Mouse (Mus musculus) lung, embryonic 16.5 days (tissue): ENCODE data around the gene Notum. TPM values are rescaled to one million over a fixed set of nuclear protein-coding genes. Genes with fewer than 3 reads are reported as not detected.
"Not testable (repeated sequence)": the region's sequence is repeated elsewhere in the genome, so short reads cannot be mapped to it uniquely, and the experiment has no call there.

Source experiments
- ATAC-seq: fragments of 200-750 bp; cut with Nextera tagmentation; 2 replicates; pipeline ENCODE4 v1.8.0; 2017; ENCODE audit warnings: low read depth, mild to moderate bottlenecking, moderate library complexity
- H3K27ac ChIP-seq: fragments of 300-500 bp; sonication (generic); 2 replicates; pipeline ENCODE4 v1.5.1; 2014; ENCODE audit warnings: mild to moderate bottlenecking, control low read depth, low read length
- H3K27me3 ChIP-seq: fragments of 300-500 bp; sonication (generic); 2 replicates; pipeline ENCODE4 v1.6.1; 2014; ENCODE audit warnings: low read depth, low read length, mixed read lengths; ENCODE audit not compliant: control insufficient read depth, insufficient read depth
- H3K36me3 ChIP-seq: fragments of 300-500 bp; sonication (generic); 2 replicates; pipeline ENCODE4 v1.6.1; 2014; ENCODE audit warnings: low read length; ENCODE audit not compliant: control insufficient read depth, insufficient read depth
- H3K4me1 ChIP-seq: fragments of 300-500 bp; sonication (generic); replicated peaks from 2 replicates; pipeline ENCODE4 v1.6.1; 2014; ENCODE audit warnings: low read length, mixed read lengths; ENCODE audit not compliant: control insufficient read depth, insufficient read depth
- H3K4me2 ChIP-seq: fragments of 300-500 bp; sonication (generic); 2 replicates; pipeline ENCODE4 v1.6.1; 2014; ENCODE audit warnings: low read depth, low read length, control low read depth
- H3K4me3 ChIP-seq: fragments of 300-500 bp; sonication (generic); 2 replicates; pipeline ENCODE4 v1.5.1; 2014; ENCODE audit warnings: mild to moderate bottlenecking, low read length, control low read depth
- H3K9ac ChIP-seq: fragments of 300-500 bp; sonication (generic); 2 replicates; pipeline ENCODE4 v1.6.1; 2014; ENCODE audit warnings: low read length, control low read depth
- H3K9me3 ChIP-seq: fragments of 300-500 bp; sonication (generic); 2 replicates; pipeline ENCODE4 v1.6.1; 2016; ENCODE audit warnings: low read length; ENCODE audit not compliant: control insufficient read depth
- WGBS: fragments of 180-500 bp; shearing (Covaris S2); extraction: QIAGEN DNeasy Blood & Tissue Kit; methylation state at CpG from one replicate; pipeline ENCODE4 v1.1.7; 2014; 5-methylcytosine and 5-hydroxymethylcytosine counted together
- polyA plus RNA-seq: library from polyadenylated mRNA; unstranded; fragments of >200 nt; fragmentation: Nextera tagmentation; extraction: Ambion mirVana; gene quantifications from 2 replicates; pipeline ENCODE4 v1.2.1, GENCODE M21; 2015

The Notum gene
- polyA plus RNA-seq, 1 experiment from 2014 or later: 4.0 TPM

GRCm38 (mm10) chr11:120683536-120683935 is 22.6 kb upstream of the Notum start:
- Histone ChIP-seq H3K4me1 (peaks cover 21% of the 10 kb centered on the region), H3K9ac (no peak overlapping the region), H3K27ac (no peak overlapping the region), H3K4me3 (no peak overlapping the region), H3K9me3 (no peaks in the 10 kb centered on the region), H3K4me2 (no peak overlapping the region), H3K27me3 (no peaks in the 10 kb centered on the region), H3K36me3 (peaks cover 16% of the 10 kb centered on the region)
- ATAC-seq: no peak
- WGBS: 92% methylated on average over 3 of the region's 3 CpGs

GRCm38 (mm10) chr11:120682683-120683082 is 21.7 kb upstream of the Notum start:
- H3K9me3 ChIP-seq: no peaks in the 10 kb centered on the region
- no peak overlapping the region for H3K9ac ChIP-seq
- H3K4me3 ChIP-seq: no peak overlapping the region
- peaks cover 19% of the 10 kb centered on the region for H3K36me3 ChIP-seq
- no peak for ATAC-seq
- 95% methylated on average over 5 of the region's 5 CpGs for WGBS
- H3K27ac ChIP-seq: no peak overlapping the region
- no peak overlapping the region for H3K4me2 ChIP-seq
- peaks cover 19% of the 10 kb centered on the region for H3K4me1 ChIP-seq
- H3K27me3 ChIP-seq: no peaks in the 10 kb centered on the region

GRCm38 (mm10) chr11:120679909-120680308 is 18.9 kb upstream of the Notum start:
- Histone ChIP-seq H3K4me1 (0 out of 2 replicates have a peak, but pooled peaks cover 2% of the 10 kb centered on the region), H3K9me3 (no peaks in the 10 kb centered on the region), H3K4me2 (no peak overlapping the region), H3K27me3 (no peaks in the 10 kb centered on the region), H3K36me3 (peaks cover 19% of the 10 kb centered on the region), H3K9ac (no peak overlapping the region), H3K4me3 (no peak overlapping the region), H3K27ac (no peak overlapping the region)
- 75% methylated on average over 3 of the region's 3 CpGs for WGBS
- no peak for ATAC-seq

GRCm38 (mm10) chr11:120676951-120677350 is 16.0 kb upstream of the Notum start:
- no peak overlapping the region for H3K9ac ChIP-seq
- H3K4me2 ChIP-seq: no peak overlapping the region
- no peaks in the 10 kb centered on the region for H3K9me3 ChIP-seq
- no peak overlapping the region for H3K27ac ChIP-seq
- ATAC-seq: no peak
- no peak overlapping the region for H3K4me3 ChIP-seq
- WGBS: 88% methylated on average over 4 of the region's 4 CpGs
- H3K27me3 ChIP-seq: no peaks in the 10 kb centered on the region
- peaks cover 9% of the 10 kb centered on the region for H3K4me1 ChIP-seq
- H3K36me3 ChIP-seq: peaks cover 17% of the 10 kb centered on the region

- ATAC-seq: not testable (repeated sequence)
- WGBS: 68% methylated on average over 4 of the region's 5 CpGs
- H3K36me3 ChIP-seq: peaks cover 14% of the 10 kb centered on the region
Measured at GRCm38 (mm10) chr11:120675875-120676274, 14.9 kb upstream of the Notum start.

GRCm38 (mm10) chr11:120673594-120674122 is 12.7 kb upstream of the Notum start:
- ATAC-seq: peak; percentile 5; the same call in 1 of the 2 replicates
- peak overlapping the region; percentile 76 for H3K9ac ChIP-seq

More at GRCm38 (mm10) chr11:120675875-120676274, 14.9 kb upstream of the Notum start:
- not testable (repeated sequence) for H3K9ac ChIP-seq, H3K4me3 ChIP-seq, H3K27ac ChIP-seq, H3K9me3 ChIP-seq, H3K27me3 ChIP-seq, H3K4me2 ChIP-seq, H3K4me1 ChIP-seq

GRCm38 (mm10) chr11:120672687-120673593 is 12.0 kb upstream of the Notum start, which contains the start of gene Aspscr1:
Aspscr1 (plus strand) TSS chr11:120672973.
- Histone ChIP-seq H3K9ac (peak within 1 kb of the TSS; percentile 76), H3K36me3 (0 out of 2 replicates have a peak, but pooled peaks cover 3% of the 10 kb centered on the region), H3K27me3 (no peaks in the 10 kb centered on the region), H3K4me2 (peak within 1 kb of the TSS; percentile 66), H3K4me1 (peaks cover 9% of the 10 kb centered on the region), H3K4me3 (peak within 1 kb of the TSS; percentile 74), H3K9me3 (no peaks in the 10 kb centered on the region), H3K27ac (peak within 1 kb of the TSS; percentile 85)
- ATAC-seq: peak; percentile 99
- under 1% methylated on average over 68 of the region's 83 CpGs for whole genome bisulfite sequencing

More at GRCm38 (mm10) chr11:120673594-120674122, 12.7 kb upstream of the Notum start:
- peak overlapping the region; percentile 66 for H3K4me2 ChIP-seq
- no peaks in the 10 kb centered on the region for H3K27me3 ChIP-seq
- H3K36me3 ChIP-seq: peaks cover 6% of the 10 kb centered on the region; the same call in 1 of the 2 replicates
- H3K27ac ChIP-seq: peak overlapping the region; percentile 85
- H3K4me3 ChIP-seq: peak overlapping the region; percentile 74
- H3K4me1 ChIP-seq: peaks cover 9% of the 10 kb centered on the region
- 33% methylated on average over 12 of the region's 12 CpGs for WGBS
- no peaks in the 10 kb centered on the region for H3K9me3 ChIP-seq

GRCm38 (mm10) chr11:120666617-120667016 is 5.6 kb upstream of the Notum start:
- WGBS: 14% methylated on average over 3 of the region's 3 CpGs
- Histone ChIP-seq H3K4me3 (no peak overlapping the region), H3K36me3 (no peaks in the 10 kb centered on the region), H3K9ac (no peak overlapping the region), H3K4me1 (no peaks in the 10 kb centered on the region; the same call in 1 of the 2 replicates), H3K27ac (no peak overlapping the region), H3K4me2 (no peak overlapping the region), H3K27me3 (peaks cover 18% of the 10 kb centered on the region), H3K9me3 (no peaks in the 10 kb centered on the region)
- no peak for ATAC-seq

- Histone ChIP-seq H3K27me3 (peaks cover 30% of the 10 kb centered on the region), H3K9me3 (no peaks in the 10 kb centered on the region), H3K27ac (no peak overlapping the region), H3K9ac (no peak overlapping the region), H3K4me2 (no peak overlapping the region), H3K4me1 (peaks cover 5% of the 10 kb centered on the region), H3K4me3 (no peak overlapping the region), H3K36me3 (no peaks in the 10 kb centered on the region)
- 57% methylated on average over 3 of the region's 3 CpGs for WGBS
- peak; percentile 82 for ATAC-seq
Measured at GRCm38 (mm10) chr11:120665406-120665805, 4.4 kb upstream of the Notum start.
